Mouse (Mus musculus) brain, embryonic 14.5 days (tissue): ENCODE data around the gene Inip.

Experiments used
- CTCF ChIP-seq: fragments of 200-500 bp; IDR thresholded peaks from 2 replicates; pipeline ENCODE4 v1.5.1; 2012; ENCODE audit warnings: inconsistent platforms, mild to moderate bottlenecking, moderate library complexity, borderline replicate concordance; ENCODE audit not compliant: insufficient read depth, insufficient read length; ENCODE audit errors: extremely low read depth
- POLR2A ChIP-seq: fragments of 200-500 bp; IDR thresholded peaks from 2 replicates; pipeline ENCODE4 v1.6.1; 2012; ENCODE audit warnings: mild to moderate bottlenecking, inconsistent platforms, borderline replicate concordance; ENCODE audit not compliant: poor library complexity, insufficient read depth, insufficient read length, severe bottlenecking; ENCODE audit errors: extremely low read depth

DNA sequence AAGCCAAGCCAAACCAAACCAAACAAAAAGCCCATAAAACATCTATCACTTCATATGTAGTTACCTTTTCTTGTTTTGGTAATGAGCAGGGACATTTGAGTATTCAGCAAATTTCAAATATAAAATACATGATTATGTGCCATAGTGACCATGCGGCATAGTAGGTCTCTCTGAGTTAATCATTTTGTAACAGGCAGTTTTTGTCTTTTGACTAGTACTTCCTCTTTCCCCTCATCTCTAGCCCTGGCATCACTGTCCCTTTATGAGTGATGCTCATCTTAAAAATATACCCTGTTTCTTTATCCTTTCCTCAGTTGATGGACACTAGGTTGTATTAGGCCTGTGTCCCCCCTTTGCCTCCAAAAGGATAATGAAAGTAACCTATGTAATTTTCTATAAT lies 20.1 kb upstream of the Inip start:
- TF ChIP-seq CTCF (no peak), POLR2A (no peak)
